Mouse (Mus musculus): ENCODE measurements at regions not wholly inside any gene's neighbourhood (a gene's known extent, or its start where the extent isn't known, plus 50 kb on each side); places are given as distances from the start of the nearest gene placed in this dataset.

- TF ChIP-seq CTCF (IDR thresholded peaks at IDR 0.05; ENCODE audit: low read depth, low read length) (no peak), POLR2A (IDR thresholded peaks at IDR 0.05; ENCODE audit: borderline replicate concordance, low read depth, low read length) (no peak)
Observed at GRCm38 (mm10) chr6:148660152-148660551, 171.1 kb downstream of the Ipo8 start.
